Mouse (Mus musculus) erythroblast, embryonic 14.5 days (primary cell): ENCODE results near the gene Gm960.

Experiments
- GATA1 ChIP-seq: IDR thresholded peaks from 2 replicates; pipeline ENCODE4 v1.6.1; 2012; ENCODE audit warnings: low read length, inconsistent platforms, mixed read lengths
- TAL1 ChIP-seq: IDR thresholded peaks from 3 replicates; pipeline ENCODE4 v1.6.1; 2012; ENCODE audit warnings: low read length, inconsistent platforms, mixed read lengths

GRCm38 (mm10) chr19:4742229-4742628 lies 43.8 kb upstream of the Gm960 start:
- no peak for TF ChIP-seq TAL1
- TF ChIP-seq GATA1 = no peak
